Mouse (Mus musculus): ENCODE measurements at regions not wholly inside any gene's neighbourhood (a gene's known extent, or its start where the extent isn't known, plus 50 kb on each side); places are given as distances from the start of the nearest gene placed in this dataset.

- DNase-seq (ENCODE audit: low spot score), result no peak
Observed at GRCm38 (mm10) chr5:80484676-80485075, 535.3 kb upstream of the Adgrl3 start.

- DNase-seq (ENCODE audit: low spot score), result no peak
Observed at GRCm38 (mm10) chr5:80488332-80488731, 531.6 kb upstream of the Adgrl3 start.

- no peak for DNase-seq (ENCODE audit: low spot score)
Observed at GRCm38 (mm10) chr5:80508672-80509071, 511.3 kb upstream of the Adgrl3 start.

- DNase-seq (ENCODE audit: low spot score), result no peak
Observed at GRCm38 (mm10) chr5:80539997-80540396, 479.9 kb upstream of the Adgrl3 start.

GRCm38 (mm10) chr5:80551673-80552072 lies 468.3 kb upstream of the Adgrl3 start:
- DNase-seq (ENCODE audit: low spot score), result no peak

- no peak for DNase-seq (ENCODE audit: low spot score)
Observed at GRCm38 (mm10) chr5:80578741-80579140, 441.2 kb upstream of the Adgrl3 start.

GRCm38 (mm10) chr5:80611571-80611970 lies 408.4 kb upstream of the Adgrl3 start:
- no peak for DNase-seq (ENCODE audit: low spot score)

GRCm38 (mm10) chr5:80627225-80627624 lies 392.7 kb upstream of the Adgrl3 start:
- no peak for DNase-seq (ENCODE audit: low spot score)

GRCm38 (mm10) chr5:80659043-80659442 lies 360.9 kb upstream of the Adgrl3 start:
- no peak for DNase-seq (ENCODE audit: low spot score)

GRCm38 (mm10) chr5:80659530-80659929 lies 360.4 kb upstream of the Adgrl3 start:
- DNase-seq (ENCODE audit: low spot score), result no peak

- DNase-seq (ENCODE audit: low spot score), result no peak
Observed at GRCm38 (mm10) chr5:80670258-80670947, 349.5 kb upstream of the Adgrl3 start.

GRCm38 (mm10) chr5:80683431-80683830 lies 336.5 kb upstream of the Adgrl3 start:
- DNase-seq (ENCODE audit: low spot score), result no peak

GRCm38 (mm10) chr5:80700848-80701247 lies 319.1 kb upstream of the Adgrl3 start:
- DNase-seq (ENCODE audit: low spot score), result no peak

- DNase-seq (ENCODE audit: low spot score), result no peak
Observed at GRCm38 (mm10) chr5:80704732-80705131, 315.2 kb upstream of the Adgrl3 start.

GRCm38 (mm10) chr5:80706645-80707056 lies 313.3 kb upstream of the Adgrl3 start:
- peak; percentile 26 for DNase-seq (ENCODE audit: low spot score)
